Mouse (Mus musculus): ENCODE data around the gene Shb.

The Shb gene

GRCm38 (mm10) chr4:45528355-45529198 lies 3.7 kb downstream of the Shb start:
- in situ Hi-C loops (cut with MboI, MseI): loop anchor here (5.0 kb wide), 1 partner anchor 111 kb away; no protein-coding TSS in a partner anchor

- in situ Hi-C loops (cut with MboI, MseI): loop anchor here (5.0 kb wide), 1 partner anchor 110 kb away; no protein-coding TSS in a partner anchor
These were observed 4.5 kb downstream of the Shb start for GRCm38 (mm10) chr4:45527562-45528354.

- in situ Hi-C loops (cut with MboI, MseI): loop anchor here (5.0 kb wide), 1 partner anchor 110 kb away; no protein-coding TSS in a partner anchor
These were observed 5.3 kb downstream of the Shb start for GRCm38 (mm10) chr4:45526846-45527561.

DNA sequence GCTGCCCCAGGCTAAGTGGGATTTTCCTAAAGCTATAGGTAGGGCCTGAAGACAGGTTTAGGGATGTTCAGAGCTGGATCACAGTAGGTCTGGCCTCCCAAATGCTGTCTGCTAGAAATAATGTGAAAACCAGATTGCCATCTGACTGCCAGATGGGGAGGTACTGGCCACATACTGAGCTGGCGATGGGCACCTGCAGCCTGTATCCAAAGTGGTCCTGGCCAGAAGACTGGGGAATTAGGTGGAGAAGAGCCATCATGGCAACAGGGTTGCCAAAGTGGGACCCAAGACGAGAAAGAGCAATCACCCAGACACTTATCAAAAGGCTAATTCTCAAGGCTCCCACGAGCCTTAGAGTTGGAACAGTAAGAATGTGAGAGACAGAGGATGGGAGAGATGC lies 6.1 kb downstream of the Shb start:
- in situ Hi-C loops (cut with MboI, MseI): loop anchor here (5.0 kb wide), 1 partner anchor 109 kb away; no protein-coding TSS in a partner anchor

- in situ Hi-C loops (cut with MboI, MseI): loop anchor here (5.0 kb wide), 1 partner anchor 108 kb away; no protein-coding TSS in a partner anchor
These were observed 6.7 kb downstream of the Shb start for GRCm38 (mm10) chr4:45525541-45525940.

- in situ Hi-C loops (cut with MboI, MseI): loop anchor here (5.0 kb wide), 1 partner anchor 107 kb away; no protein-coding TSS in a partner anchor
These were observed 7.7 kb downstream of the Shb start for GRCm38 (mm10) chr4:45524602-45525001.

DNA sequence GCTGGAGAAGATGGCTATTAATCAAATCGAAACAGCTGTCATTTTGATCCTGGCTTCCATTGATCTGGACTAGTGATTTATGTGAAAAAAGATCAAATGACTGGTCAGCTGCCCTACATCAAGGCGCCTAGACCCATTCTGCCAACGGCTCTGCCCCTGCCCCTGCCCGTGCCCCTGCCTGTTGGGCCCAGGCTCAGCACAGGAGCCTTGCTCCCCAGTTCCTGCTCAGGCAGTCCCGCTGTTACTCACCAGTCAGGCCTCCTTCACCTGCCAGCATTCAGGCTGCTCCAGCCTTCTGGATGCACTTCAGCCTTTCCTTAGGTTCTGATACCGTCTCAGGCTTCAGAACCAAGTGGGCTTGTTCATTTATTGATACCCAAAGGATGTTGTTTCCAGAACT lies 8.9 kb downstream of the Shb start:
- in situ Hi-C loops (cut with MboI, MseI): no loop called here

- in situ Hi-C loops (cut with MboI, MseI): no loop called here
These were observed 9.3 kb downstream of the Shb start for GRCm38 (mm10) chr4:45522956-45523355.

- in situ Hi-C loops (cut with MboI, MseI): no loop called here
These were observed 9.7 kb downstream of the Shb start for GRCm38 (mm10) chr4:45522583-45522900.

DNA sequence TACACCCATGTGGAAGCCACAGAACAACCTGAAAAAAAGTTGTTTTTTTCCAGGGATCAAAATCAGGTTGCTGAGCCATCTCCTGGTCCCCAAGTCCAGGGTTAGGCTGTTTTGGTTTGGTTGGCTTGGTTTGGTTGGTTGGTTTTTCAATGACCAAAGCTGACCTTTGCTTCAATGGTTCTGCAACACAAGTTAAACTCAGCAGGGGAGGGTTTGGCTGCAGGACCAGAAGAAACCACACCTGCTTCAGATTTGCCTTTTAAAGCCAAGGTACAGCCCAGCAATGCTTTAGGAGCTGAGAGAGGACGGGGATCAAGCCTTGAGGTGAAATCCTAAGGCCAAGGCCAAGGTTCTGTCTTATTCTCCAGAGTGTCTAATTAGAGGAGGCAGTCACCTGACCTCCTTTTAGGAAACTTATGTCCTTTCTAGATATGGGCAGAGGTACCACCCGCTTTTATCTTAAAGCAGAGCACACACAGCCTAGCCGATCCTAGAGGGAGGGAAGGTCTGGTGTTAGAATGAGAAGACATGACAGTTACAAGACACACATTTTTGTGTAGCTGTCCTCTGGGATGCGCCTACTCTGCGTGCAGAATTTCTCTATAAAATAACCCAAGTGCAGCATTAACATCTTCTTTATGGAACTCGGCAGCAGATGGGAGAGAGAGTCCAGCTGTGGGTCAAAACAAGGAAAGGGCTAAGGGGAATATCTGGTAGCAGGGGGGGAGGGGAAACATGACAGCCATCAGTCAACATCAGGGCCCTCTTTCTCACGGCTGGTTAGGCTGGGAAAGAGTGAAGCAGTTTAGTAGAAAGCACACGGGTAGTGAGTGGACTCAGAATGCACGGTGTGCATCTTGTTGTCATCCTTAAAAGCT lies 10.3 kb downstream of the Shb start:
- in situ Hi-C loops (cut with MboI, MseI): no loop called here

GRCm38 (mm10) chr4:45520375-45520774 lies 11.9 kb downstream of the Shb start:
- in situ Hi-C loops (cut with MboI, MseI): no loop called here

DNA sequence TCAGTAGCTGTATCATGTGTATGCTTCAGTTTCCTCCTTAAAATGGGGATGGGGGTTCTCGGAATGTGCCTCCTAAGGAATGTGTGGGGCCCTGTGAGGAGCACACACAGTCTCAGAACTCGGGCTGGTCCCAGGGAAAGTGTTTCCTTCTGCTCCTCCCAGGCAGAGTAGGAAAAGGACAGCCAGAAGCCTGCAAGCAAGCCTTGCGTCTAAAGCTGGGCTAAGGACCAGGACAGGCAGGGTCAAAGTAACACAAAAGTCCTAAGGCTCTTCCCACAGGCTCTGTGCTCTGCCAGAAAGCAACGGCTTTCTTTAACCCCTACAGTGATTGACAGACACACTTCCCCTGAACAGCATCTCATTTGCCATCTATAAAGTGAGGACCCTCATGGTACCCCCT lies 14.9 kb downstream of the Shb start:
- in situ Hi-C loops (cut with MboI, MseI): no loop called here

GRCm38 (mm10) chr4:45515894-45516293 lies 16.4 kb downstream of the Shb start:
- in situ Hi-C loops (cut with MboI, MseI): no loop called here

- in situ Hi-C loops (cut with MboI, MseI): no loop called here
These were observed 17.9 kb downstream of the Shb start for GRCm38 (mm10) chr4:45514406-45514805.

GRCm38 (mm10) chr4:45513791-45514293 lies 18.4 kb downstream of the Shb start:
- in situ Hi-C loops (cut with MboI, MseI): no loop called here

GRCm38 (mm10) chr4:45513340-45513739 lies 18.9 kb downstream of the Shb start:
- in situ Hi-C loops (cut with MboI, MseI): no loop called here

- in situ Hi-C loops (cut with MboI, MseI): no loop called here
These were observed 22.1 kb downstream of the Shb start for GRCm38 (mm10) chr4:45510163-45510562.

DNA sequence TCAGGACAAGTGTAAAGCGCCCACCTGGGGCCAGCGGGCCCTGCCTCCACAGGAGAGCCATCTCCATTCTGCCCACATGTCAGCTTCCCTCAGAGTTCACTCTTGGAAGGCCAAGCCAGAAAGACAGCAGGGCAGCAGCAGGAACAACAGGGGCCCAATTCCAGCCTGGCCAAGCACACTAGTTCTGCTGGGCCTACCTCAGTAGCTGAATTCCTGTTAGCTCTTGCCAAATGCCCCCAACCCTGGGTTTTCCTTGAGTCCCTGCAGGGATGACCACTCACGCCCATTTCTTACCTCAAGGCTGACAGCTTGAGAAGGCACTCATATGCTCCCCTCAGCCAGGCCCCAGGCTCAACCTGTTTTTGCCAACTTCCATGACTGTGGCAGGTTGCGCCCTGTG lies 22.9 kb downstream of the Shb start:
- in situ Hi-C loops (cut with MboI, MseI): no loop called here

DNA sequence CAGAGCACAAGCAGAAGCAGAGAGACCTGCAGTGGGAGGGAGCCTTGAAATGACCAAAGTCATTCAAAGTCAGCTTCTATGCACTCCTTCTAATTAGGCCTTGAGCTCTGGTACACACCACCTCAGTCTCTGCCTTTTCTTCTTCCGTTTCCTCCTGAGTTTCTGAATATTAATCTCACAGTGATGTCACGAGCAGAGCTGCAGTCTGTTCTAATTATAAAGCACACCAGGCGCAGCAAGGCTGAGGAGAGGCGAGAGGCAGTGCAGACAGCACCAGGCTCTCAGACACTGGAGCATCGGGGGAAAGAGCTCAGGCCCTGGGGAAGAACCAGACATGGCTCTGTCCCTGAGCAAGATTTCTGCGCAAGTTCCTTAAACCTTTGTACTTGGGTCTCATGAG lies 23.8 kb downstream of the Shb start:
- in situ Hi-C loops (cut with MboI, MseI): no loop called here

DNA sequence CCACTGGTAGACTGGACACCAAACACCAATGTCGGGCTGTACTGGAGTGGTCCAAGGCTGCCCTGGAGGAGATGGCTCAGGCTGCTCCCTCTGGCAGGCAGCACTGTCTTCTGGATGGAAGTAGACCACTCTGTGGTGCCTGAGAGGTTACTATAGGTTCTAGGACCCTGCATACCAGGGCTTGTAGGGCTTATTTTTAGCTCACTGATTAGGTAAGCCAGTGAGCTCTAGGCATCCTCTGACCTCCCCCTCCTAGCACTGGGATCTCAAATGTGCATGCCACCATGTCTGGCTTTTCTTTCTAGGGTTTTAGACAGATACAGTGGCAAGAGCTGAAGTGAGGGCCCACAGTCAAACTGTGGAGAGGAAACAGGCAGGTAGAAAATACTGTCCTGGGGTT lies 24.8 kb downstream of the Shb start:
- in situ Hi-C loops (cut with MboI, MseI): no loop called here

- in situ Hi-C loops (cut with MboI, MseI): no loop called here
These were observed 25.2 kb downstream of the Shb start for GRCm38 (mm10) chr4:45507039-45507438.

Data from regulatory T cell (primary cell).